10 mouse cellular contexts compared by ENCODE assay signal in genomic region chr15:79194048-79194447, GRCm38 (mm10). TPM values are rescaled to one million over a fixed set of nuclear protein-coding genes. Genes with fewer than 3 reads are reported as not detected.
DNase-seq lines count a peak whose midpoint lies in the region; ATAC-seq lines count a peak whose summit lies in the region.
"Had no signal": no experiment of that assay in that cellular context is flagged by ENCODE, and none has a peak within 500 bp of the region (broad histone marks: within the 10 kb centered on the region; RNA-seq: fewer than 3 reads in every experiment).

No protein-coding gene starts in this region.

- DNase-seq in intestine, embryonic 14.5 days (ENCODE audit: low spot score) = no peak
- no peak for DNase-seq in embryonic facial prominence, embryonic 14.5 days (ENCODE audit: low spot score)
- DNase-seq in urinary bladder, postnatal 4 days (ENCODE audit: low spot score in 2 of 2) = no peak
- no peak for DNase-seq in kidney, adult 8-10 months
- no peak for DNase-seq in left cerebral cortex, adult 8-10 months (ENCODE audit: low spot score in 2 of 2)
- DNase-seq: cerebellum, adult 18-20 months had no signal

- no peak overlapping the region for H3K4me3 ChIP-seq in intestine, embryonic 14.5 days (ENCODE audit: low read depth, low read length)
- H3K4me3 ChIP-seq in intestine, embryonic 16.5 days (ENCODE audit: low read length) = no peak overlapping the region
- no peak overlapping the region for H3K4me3 ChIP-seq in embryonic facial prominence, embryonic 14.5 days (ENCODE audit: low read depth, low read length)
- H3K4me3 ChIP-seq in hindbrain, embryonic 16.5 days (ENCODE audit: low read length) = no peak overlapping the region
- H3K4me3 ChIP-seq in neural tube, embryonic 14.5 days (ENCODE audit: low read depth, low read length) = no peak overlapping the region

- no peaks in the 10 kb centered on the region for H3K36me3 ChIP-seq in intestine, embryonic 14.5 days (ENCODE audit: control insufficient read depth, insufficient read depth, low read length)
- no peaks in the 10 kb centered on the region for H3K36me3 ChIP-seq in intestine, embryonic 16.5 days (ENCODE audit: control insufficient read depth, insufficient read depth, low read length)
- H3K36me3 ChIP-seq in embryonic facial prominence, embryonic 14.5 days (ENCODE audit: control insufficient read depth, insufficient read depth, low read length) = no peaks in the 10 kb centered on the region
- H3K36me3 ChIP-seq in hindbrain, embryonic 16.5 days (ENCODE audit: control insufficient read depth, insufficient read depth, low read length) = no peaks in the 10 kb centered on the region
- no peaks in the 10 kb centered on the region for H3K36me3 ChIP-seq in neural tube, embryonic 14.5 days (ENCODE audit: control insufficient read depth, insufficient read depth, low read length)

- H3K27me3 ChIP-seq in intestine, embryonic 14.5 days (replicated peaks; ENCODE audit: control insufficient read depth, insufficient read depth, low read length) = no peaks in the 10 kb centered on the region
- no peaks in the 10 kb centered on the region for H3K27me3 ChIP-seq in intestine, embryonic 16.5 days (replicated peaks; ENCODE audit: control insufficient read depth, insufficient read depth, low read length)
- H3K27me3 ChIP-seq in embryonic facial prominence, embryonic 14.5 days (replicated peaks; ENCODE audit: control insufficient read depth, insufficient read depth, low read length) = no peaks in the 10 kb centered on the region
- no peaks in the 10 kb centered on the region for H3K27me3 ChIP-seq in hindbrain, embryonic 16.5 days (replicated peaks; ENCODE audit: control insufficient read depth, insufficient read depth, low read length)
- no peaks in the 10 kb centered on the region for H3K27me3 ChIP-seq in neural tube, embryonic 14.5 days (ENCODE audit: control insufficient read depth, insufficient read depth, low read length)

- H3K4me2 ChIP-seq in intestine, embryonic 14.5 days (ENCODE audit: low read length) = no peak overlapping the region
- no peak overlapping the region for H3K4me2 ChIP-seq in intestine, embryonic 16.5 days (ENCODE audit: low read depth, low read length)
- no peak overlapping the region for H3K4me2 ChIP-seq in embryonic facial prominence, embryonic 14.5 days (ENCODE audit: low read depth, low read length)
- no peak overlapping the region for H3K4me2 ChIP-seq in hindbrain, embryonic 16.5 days (ENCODE audit: low read length)
- no peak overlapping the region for H3K4me2 ChIP-seq in neural tube, embryonic 14.5 days (ENCODE audit: low read depth, low read length)

- ATAC-seq in intestine, embryonic 14.5 days (replicated peaks; ENCODE audit: low FRiP score, low TSS enrichment, low read depth) = no peak
- no peak for ATAC-seq in intestine, embryonic 16.5 days
- no peak for ATAC-seq in embryonic facial prominence, embryonic 14.5 days (ENCODE audit: low read depth)
- ATAC-seq in hindbrain, embryonic 16.5 days = no peak
- no peak for ATAC-seq in neural tube, embryonic 14.5 days (ENCODE audit: low read depth)
- ATAC-seq: inflammation-experienced regulatory T-cells, adult 6 months had no signal

- H3K9ac ChIP-seq in intestine, embryonic 14.5 days (ENCODE audit: low read length) = no peak overlapping the region
- no peak overlapping the region for H3K9ac ChIP-seq in intestine, embryonic 16.5 days (ENCODE audit: low read depth, low read length)
- peak overlapping the region; percentile 47; the same call in 1 of the 2 replicates for H3K9ac ChIP-seq in embryonic facial prominence, embryonic 14.5 days (ENCODE audit: low read depth, low read length)
- peak overlapping the region; percentile 55; the same call in 1 of the 2 replicates for H3K9ac ChIP-seq in hindbrain, embryonic 16.5 days (ENCODE audit: low read depth, low read length)
- no peak overlapping the region for H3K9ac ChIP-seq in neural tube, embryonic 14.5 days (replicated peaks; ENCODE audit: low read depth, low read length)

- WGBS in intestine, embryonic 14.5 days = 72% methylated on average over 9 of the region's 9 CpGs
- 76% methylated on average over 9 of the region's 9 CpGs for WGBS in intestine, embryonic 16.5 days
- WGBS in embryonic facial prominence, embryonic 14.5 days = 77% methylated on average over 9 of the region's 9 CpGs
- WGBS in hindbrain, embryonic 16.5 days = 86% methylated on average over 9 of the region's 9 CpGs
- WGBS in neural tube, embryonic 14.5 days = 82% methylated on average over 9 of the region's 9 CpGs

- H3K27ac ChIP-seq in intestine, embryonic 14.5 days (ENCODE audit: low read depth) = peak overlapping the region; percentile 2; the same call in 1 of the 2 replicates
- H3K27ac ChIP-seq in intestine, embryonic 16.5 days (ENCODE audit: low read length) = no peak overlapping the region
- peak overlapping the region; percentile 89 for H3K27ac ChIP-seq in embryonic facial prominence, embryonic 14.5 days (replicated peaks; ENCODE audit: low read depth, low read length)
- H3K27ac ChIP-seq in hindbrain, embryonic 16.5 days (ENCODE audit: low read depth, low read length) = peak overlapping the region; percentile 92
- H3K27ac ChIP-seq in neural tube, embryonic 14.5 days (ENCODE audit: low read depth, low read length) = peak overlapping the region; percentile 90

- no peaks in the 10 kb centered on the region for H3K9me3 ChIP-seq in intestine, embryonic 14.5 days (ENCODE audit: control insufficient read depth, low read length)
- no peaks in the 10 kb centered on the region for H3K9me3 ChIP-seq in intestine, embryonic 16.5 days (ENCODE audit: control insufficient read depth, low read length)
- H3K9me3 ChIP-seq in embryonic facial prominence, embryonic 14.5 days (ENCODE audit: control insufficient read depth, low read length) = no peaks in the 10 kb centered on the region
- H3K9me3 ChIP-seq in hindbrain, embryonic 16.5 days (ENCODE audit: control insufficient read depth, low read length) = no peaks in the 10 kb centered on the region
- no peaks in the 10 kb centered on the region for H3K9me3 ChIP-seq in neural tube, embryonic 14.5 days (ENCODE audit: control insufficient read depth, low read length)

- H3K4me1 ChIP-seq in intestine, embryonic 14.5 days (replicated peaks; ENCODE audit: control insufficient read depth, insufficient read depth, low read length) = no peaks in the 10 kb centered on the region
- no peaks in the 10 kb centered on the region for H3K4me1 ChIP-seq in intestine, embryonic 16.5 days (ENCODE audit: control insufficient read depth, insufficient read depth, low read length)
- H3K4me1 ChIP-seq in embryonic facial prominence, embryonic 14.5 days (ENCODE audit: control insufficient read depth, insufficient read depth, low read length) = peaks cover 21% of the 10 kb centered on the region
- H3K4me1 ChIP-seq in hindbrain, embryonic 16.5 days (ENCODE audit: control insufficient read depth, insufficient read depth, low read depth, low read length) = peaks cover 13% of the 10 kb centered on the region
- no peaks in the 10 kb centered on the region; the same call in 1 of the 2 replicates for H3K4me1 ChIP-seq in neural tube, embryonic 14.5 days (ENCODE audit: control insufficient read depth, insufficient read depth, low read length)

RNA-seq across cellular contexts. Expression of gene Sox10, which starts 29.0 kb away (rescaled TPM):
- polyA plus RNA-seq in intestine, embryonic 14.5 days (2014; fragmentation: Nextera tagmentation; extraction: Ambion mirVana) = 17.2 TPM in 2 replicates
- 5.2 and 5.4 TPM in 2 replicates for polyA plus RNA-seq in intestine, embryonic 16.5 days (2015; fragmentation: Nextera tagmentation; extraction: Ambion mirVana)
- polyA plus RNA-seq in embryonic facial prominence, embryonic 14.5 days (2014; fragmentation: Nextera tagmentation; extraction: Ambion mirVana) = 16.2 and 17.7 TPM in 2 replicates
- 9.0 and 9.5 TPM in 2 replicates for polyA plus RNA-seq in hindbrain, embryonic 16.5 days (2015; fragmentation: Nextera tagmentation; extraction: Ambion mirVana)
- 7.7 and 14.5 TPM in 2 replicates for polyA plus RNA-seq in neural tube, embryonic 14.5 days (2014; fragmentation: Nextera tagmentation; extraction: Ambion mirVana)
- 10 to 100 TPM; 30.5 to 36.3 (median 32.6) TPM for total RNA-seq in left cerebral cortex, adult 8-10 months (2022)
- polyA plus RNA-seq: inflammation-experienced regulatory T-cells, adult 6 months had no signal

RNA-seq across cellular contexts. Expression of gene Pick1, which starts 34.9 kb away (rescaled TPM):
- polyA plus RNA-seq in intestine, embryonic 14.5 days (2014; fragmentation: Nextera tagmentation; extraction: Ambion mirVana) = 28.3 and 30.1 TPM in 2 replicates
- 51.2 and 56.2 TPM in 2 replicates for polyA plus RNA-seq in intestine, embryonic 16.5 days (2015; fragmentation: Nextera tagmentation; extraction: Ambion mirVana)
- 18.1 and 21.3 TPM in 2 replicates for polyA plus RNA-seq in embryonic facial prominence, embryonic 14.5 days (2014; fragmentation: Nextera tagmentation; extraction: Ambion mirVana)
- 99.1 and 100.0 TPM in 2 replicates for polyA plus RNA-seq in hindbrain, embryonic 16.5 days (2015; fragmentation: Nextera tagmentation; extraction: Ambion mirVana)
- polyA plus RNA-seq in neural tube, embryonic 14.5 days (2014; fragmentation: Nextera tagmentation; extraction: Ambion mirVana) = 47.3 and 58.8 TPM in 2 replicates
- total RNA-seq in left cerebral cortex, adult 8-10 months (2022) = 10 to 100 TPM; 47.2 to 56.8 (median 52.7) TPM

RNA-seq across cellular contexts. Expression of gene Gm49486, which starts 35.1 kb away (rescaled TPM):
- polyA plus RNA-seq in intestine, embryonic 14.5 days (2014; fragmentation: Nextera tagmentation; extraction: Ambion mirVana) = 0.30 and 0.58 TPM in 2 replicates
- polyA plus RNA-seq in intestine, embryonic 16.5 days (2015; fragmentation: Nextera tagmentation; extraction: Ambion mirVana) = 0.29 and 0.32 TPM in 2 replicates
- polyA plus RNA-seq in embryonic facial prominence, embryonic 14.5 days (2014; fragmentation: Nextera tagmentation; extraction: Ambion mirVana) = 1.1 TPM in 2 replicates
- polyA plus RNA-seq in hindbrain, embryonic 16.5 days (2015; fragmentation: Nextera tagmentation; extraction: Ambion mirVana) = 0.87 and 1.1 TPM in 2 replicates
- polyA plus RNA-seq in neural tube, embryonic 14.5 days (2014; fragmentation: Nextera tagmentation; extraction: Ambion mirVana) = 1.3 and 1.5 TPM in 2 replicates
- 1 to 10 TPM in 1 of 4 experiments, under 1 TPM in 3; 0.18 to 1.2 (median 0.63) TPM for total RNA-seq in left cerebral cortex, adult 8-10 months (2022)
- polyA plus RNA-seq: inflammation-experienced regulatory T-cells, adult 6 months had no signal

RNA-seq across cellular contexts. Expression of gene 1700088E04Rik, which starts 53.0 kb away (rescaled TPM):
- polyA plus RNA-seq in intestine, embryonic 14.5 days (2014; fragmentation: Nextera tagmentation; extraction: Ambion mirVana) = 7.4 and 8.2 TPM in 2 replicates
- 4.2 and 5.7 TPM in 2 replicates for polyA plus RNA-seq in intestine, embryonic 16.5 days (2015; fragmentation: Nextera tagmentation; extraction: Ambion mirVana)
- 8.5 and 12.2 TPM in 2 replicates for polyA plus RNA-seq in embryonic facial prominence, embryonic 14.5 days (2014; fragmentation: Nextera tagmentation; extraction: Ambion mirVana)
- polyA plus RNA-seq in hindbrain, embryonic 16.5 days (2015; fragmentation: Nextera tagmentation; extraction: Ambion mirVana) = 18.0 and 20.2 TPM in 2 replicates
- polyA plus RNA-seq in neural tube, embryonic 14.5 days (2014; fragmentation: Nextera tagmentation; extraction: Ambion mirVana) = 13.3 and 18.0 TPM in 2 replicates
- 10 to 100 TPM; 10.1 to 14.4 (median 11.3) TPM for total RNA-seq in left cerebral cortex, adult 8-10 months (2022)

RNA-seq across cellular contexts. Expression of gene Polr2f, which starts 53.2 kb away (rescaled TPM):
- 398 and 414 TPM in 2 replicates for polyA plus RNA-seq in intestine, embryonic 14.5 days (2014; fragmentation: Nextera tagmentation; extraction: Ambion mirVana)
- 287 and 317 TPM in 2 replicates for polyA plus RNA-seq in intestine, embryonic 16.5 days (2015; fragmentation: Nextera tagmentation; extraction: Ambion mirVana)
- polyA plus RNA-seq in embryonic facial prominence, embryonic 14.5 days (2014; fragmentation: Nextera tagmentation; extraction: Ambion mirVana) = 305 TPM in 2 replicates
- 258 and 285 TPM in 2 replicates for polyA plus RNA-seq in hindbrain, embryonic 16.5 days (2015; fragmentation: Nextera tagmentation; extraction: Ambion mirVana)
- polyA plus RNA-seq in neural tube, embryonic 14.5 days (2014; fragmentation: Nextera tagmentation; extraction: Ambion mirVana) = 276 and 304 TPM in 2 replicates
- 100 to 1,000 TPM in 2 of 4 experiments, 10 to 100 TPM in 2; 83.7 to 108 (median 99.6) TPM for total RNA-seq in left cerebral cortex, adult 8-10 months (2022)

Comparison
In these comparisons a context has a peak if more than half of its experiments do, and no peak if none do; other contexts are left out.
1. H3K9ac ChIP-seq: peak in embryonic facial prominence, embryonic 14.5 days (single experiment) and hindbrain, embryonic 16.5 days (single experiment); none in intestine, embryonic 14.5 days (single experiment), intestine, embryonic 16.5 days (single experiment) and neural tube, embryonic 14.5 days (single experiment).